Mouse (Mus musculus): ENCODE results near the gene Inafm1.
"Not testable (repeated sequence)": the region's sequence is repeated elsewhere in the genome, so short reads cannot be mapped to it uniquely, and the experiment has no call there.

The Inafm1 gene

GRCm38 (mm10) chr7:16297616-16298015 is 24.2 kb upstream of the Inafm1 start:
- no peak for DNase-seq (ENCODE audit: low read depth, low spot score)

DNA sequence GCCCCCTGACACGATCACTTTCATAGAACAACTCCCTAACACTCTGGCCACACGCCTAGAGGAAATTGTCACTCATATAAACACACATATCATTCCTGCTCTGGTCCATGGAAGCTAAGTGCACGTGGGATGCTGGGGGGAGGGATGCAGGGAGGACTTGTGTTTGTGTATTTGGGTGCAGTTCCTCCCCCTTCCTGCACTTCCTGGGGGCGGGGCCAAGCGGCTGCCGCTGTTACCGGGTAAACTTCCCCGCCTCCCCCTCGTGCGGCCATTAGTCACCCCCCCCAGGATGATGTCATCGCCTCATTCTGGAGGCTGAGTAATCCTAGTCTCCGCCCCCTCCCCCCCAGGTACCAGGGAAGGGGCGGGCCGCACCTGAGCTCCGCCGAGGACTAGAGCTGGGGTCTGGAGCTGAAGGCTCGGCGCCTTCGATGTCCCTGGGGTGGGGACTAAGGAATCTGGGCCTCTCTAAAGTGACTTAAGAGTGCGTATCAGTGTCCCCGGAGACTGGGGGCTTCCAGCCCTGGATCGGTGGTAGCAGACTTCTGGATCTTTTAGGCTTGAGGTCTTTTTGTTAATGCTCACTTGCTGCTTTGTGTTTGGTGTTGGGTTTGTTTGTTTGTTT is 23.5 kb upstream of the Inafm1 start:
- peak; percentile 89 for DNase-seq (ENCODE audit: low read depth, low spot score)

GRCm38 (mm10) chr7:16296146-16296545 is 22.7 kb upstream of the Inafm1 start:
- no peak for DNase-seq (ENCODE audit: low read depth, low spot score)

DNA sequence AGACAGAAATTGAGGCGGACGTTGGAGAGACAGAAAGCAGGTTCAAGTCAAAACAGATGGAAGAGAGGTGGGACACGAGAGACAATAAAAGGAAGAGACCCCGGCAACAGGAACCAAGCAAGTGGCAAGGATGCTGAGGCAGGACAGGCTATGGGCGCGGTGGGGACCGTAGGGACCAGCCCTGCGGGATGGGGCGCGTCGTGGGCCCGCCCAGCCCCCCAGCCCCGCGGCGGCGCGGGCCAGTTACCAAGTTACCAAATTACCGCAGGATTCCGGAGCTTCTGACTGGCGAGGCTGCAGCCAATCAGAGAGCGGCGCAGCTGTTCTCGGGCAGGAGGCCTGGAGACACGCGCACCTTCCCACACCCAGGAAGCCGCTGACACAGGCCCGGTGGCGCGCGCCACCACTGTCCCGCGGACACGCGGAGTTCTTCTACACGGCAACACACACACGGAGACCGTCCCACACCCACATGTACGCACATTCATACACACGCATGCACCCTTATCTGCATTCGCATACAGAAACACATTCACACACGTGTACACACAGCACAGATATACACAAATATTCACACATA is 22.0 kb upstream of the Inafm1 start:
- DNase-seq (ENCODE audit: low read depth, low spot score), result peak; percentile 91

GRCm38 (mm10) chr7:16294837-16295236 is 21.4 kb upstream of the Inafm1 start:
- peak; percentile 95 for DNase-seq (ENCODE audit: low read depth, low spot score)

GRCm38 (mm10) chr7:16294346-16294745 is 20.9 kb upstream of the Inafm1 start:
- no peak for DNase-seq (ENCODE audit: low read depth, low spot score)

GRCm38 (mm10) chr7:16287791-16288190 is 14.4 kb upstream of the Inafm1 start:
- no peak for DNase-seq (ENCODE audit: low read depth, low spot score)

GRCm38 (mm10) chr7:16287016-16287415 is 13.6 kb upstream of the Inafm1 start:
- no peak for DNase-seq (ENCODE audit: low read depth, low spot score)

DNA sequence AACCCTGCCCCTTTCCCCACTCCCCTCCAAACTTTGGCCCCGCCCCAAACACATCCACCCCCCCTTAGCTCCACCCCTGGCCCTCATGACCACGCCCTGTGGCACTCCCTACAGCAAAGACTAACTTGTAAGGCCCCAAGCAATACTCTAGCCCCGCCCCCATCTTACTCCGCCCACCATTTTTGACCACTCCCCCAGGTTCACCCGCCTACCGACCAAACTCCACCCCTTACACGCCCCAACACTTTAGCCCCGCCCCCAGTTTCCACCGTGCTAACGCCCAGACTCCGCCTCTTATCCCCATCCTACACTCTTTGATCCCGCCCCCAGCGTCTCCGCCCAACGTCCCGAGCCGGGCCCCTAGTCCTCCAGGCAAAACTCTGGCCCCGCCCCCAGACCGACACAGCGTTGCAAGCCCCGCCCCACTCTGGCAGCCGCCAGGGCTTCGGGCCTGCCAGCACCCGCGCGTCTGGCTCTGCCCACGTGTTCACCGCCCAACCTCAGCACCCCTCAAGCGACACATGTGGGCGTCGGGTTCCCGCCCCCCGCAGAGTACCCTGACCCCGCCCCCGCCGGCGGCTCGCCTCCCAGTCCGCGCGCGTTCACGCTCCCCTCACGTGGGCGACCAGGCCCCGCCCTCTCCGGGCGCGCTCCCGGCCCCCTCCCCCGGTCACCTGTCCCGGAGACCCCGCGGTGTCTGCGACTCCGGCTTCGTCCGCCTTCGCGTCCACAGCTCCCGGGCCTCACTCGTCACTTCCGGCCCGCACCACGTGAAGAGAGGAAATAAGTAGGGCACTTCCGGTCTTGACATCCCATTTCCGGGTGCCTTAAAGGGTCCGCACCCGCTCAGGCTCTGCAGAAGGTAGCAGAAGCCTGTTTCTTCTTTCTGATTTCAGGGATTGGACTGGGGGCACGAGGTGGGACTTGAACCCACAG is 12.9 kb upstream of the Inafm1 start, which contains the start of gene Ccdc9:
Gene Ccdc9 (minus strand): TSS at position 770 of the 936 bp plus-strand sequence.
- peak; percentile 99 for DNase-seq (ENCODE audit: low read depth, low spot score)

DNA sequence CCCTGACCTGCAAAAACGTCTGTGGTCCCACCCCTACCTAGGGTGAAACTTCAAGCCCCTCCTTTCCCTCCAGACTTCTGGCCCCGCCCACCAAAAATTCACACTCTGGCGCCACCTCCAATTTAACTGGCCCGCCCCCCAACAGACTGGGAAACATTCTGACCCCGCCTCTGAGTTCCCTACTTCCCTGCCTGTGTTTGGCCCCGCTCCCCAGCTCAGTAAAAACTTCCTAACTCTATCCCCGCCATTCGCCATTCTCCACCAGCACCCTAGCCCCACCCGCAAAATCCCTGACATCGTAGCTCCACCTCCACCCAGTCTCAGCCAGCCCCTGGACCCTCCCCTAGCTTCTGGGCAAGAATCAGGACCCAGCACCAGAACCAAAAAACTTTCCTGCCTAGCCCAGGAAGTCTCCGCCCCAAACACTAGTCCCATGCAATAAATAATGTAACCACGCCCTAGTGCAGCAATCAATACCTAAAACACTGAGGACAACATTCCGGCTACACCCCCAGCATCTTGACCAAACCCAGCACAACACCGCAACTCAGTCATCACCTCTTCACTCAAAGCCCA is 12.1 kb upstream of the Inafm1 start:
- no peak for DNase-seq (ENCODE audit: low read depth, low spot score)

DNA sequence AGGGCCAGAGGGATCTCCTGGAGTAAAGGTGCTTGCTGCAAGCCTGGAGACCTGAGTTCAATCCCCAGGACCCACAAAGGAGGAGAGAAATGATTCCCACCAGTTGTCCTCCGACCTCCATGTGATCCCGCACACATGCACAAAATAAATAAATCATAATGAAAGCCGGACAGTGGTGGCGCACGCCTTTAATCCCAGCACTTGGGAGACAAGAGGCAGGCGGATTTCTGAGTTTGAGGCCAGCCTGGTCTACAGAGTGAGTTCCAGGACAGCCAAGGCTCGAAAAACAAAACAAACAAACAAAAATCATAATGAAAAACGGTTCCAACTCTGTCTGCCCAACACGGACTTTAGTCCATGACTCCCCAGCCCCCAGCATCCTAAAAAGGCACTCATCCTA is 11.5 kb upstream of the Inafm1 start:
- DNase-seq (ENCODE audit: low read depth, low spot score), result no peak

DNA sequence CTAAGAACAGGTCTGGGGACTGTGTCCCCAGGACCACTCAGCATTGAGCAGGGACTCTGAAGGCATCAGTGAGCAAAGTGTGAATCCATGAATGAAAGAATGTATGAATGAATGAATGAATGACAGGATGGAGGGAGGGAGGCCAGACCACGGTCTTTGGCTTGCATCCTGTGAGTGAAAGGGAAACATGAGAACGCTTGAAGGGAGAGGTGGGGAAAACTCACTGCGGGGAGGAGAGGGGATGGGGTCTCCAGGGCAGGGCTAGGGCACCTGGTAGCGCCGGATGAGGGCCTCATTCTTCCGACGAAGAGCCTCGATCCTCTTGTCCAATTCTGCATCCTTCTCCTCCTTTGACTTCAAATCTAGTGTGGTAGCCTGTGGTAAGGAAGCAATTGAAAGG is 10.6 kb upstream of the Inafm1 start:
- DNase-seq (ENCODE audit: low read depth, low spot score), result no peak

DNA sequence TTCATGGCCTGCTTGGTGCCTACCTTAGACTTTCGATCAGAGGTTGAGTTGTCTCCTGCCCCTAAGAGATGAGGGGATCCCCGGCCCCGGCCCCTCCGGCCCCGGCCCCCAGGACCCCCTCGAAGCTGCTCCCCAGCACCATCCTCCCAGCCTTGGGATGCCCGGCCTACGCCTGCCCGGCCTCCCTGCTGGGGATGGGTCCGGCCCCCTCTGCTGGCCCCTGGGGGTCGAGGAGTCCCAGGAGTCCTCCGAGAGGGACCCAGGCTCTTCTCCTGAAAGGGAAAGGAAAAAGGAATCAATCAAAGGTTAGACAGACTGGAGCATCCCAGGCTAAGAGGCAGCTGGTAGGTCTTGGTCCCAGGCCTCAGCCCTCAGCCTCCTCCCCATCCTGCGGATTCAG is 8.9 kb upstream of the Inafm1 start:
- DNase-seq (ENCODE audit: low read depth, low spot score), result no peak

- no peak for DNase-seq (ENCODE audit: low read depth, low spot score)
These were observed 7.3 kb upstream of the Inafm1 start for GRCm38 (mm10) chr7:16280721-16281120.

- no peak for DNase-seq (ENCODE audit: low read depth, low spot score)
These were observed 1.8 kb upstream of the Inafm1 start for GRCm38 (mm10) chr7:16274922-16275890.

GRCm38 (mm10) chr7:16273766-16274140 is 336 bp upstream of the Inafm1 start:
- DNase-seq (ENCODE audit: low read depth, low spot score), result no peak

- DNase-seq (ENCODE audit: low read depth, low spot score), result no peak
These were observed 736 bp downstream of the Inafm1 start for GRCm38 (mm10) chr7:16272681-16273080.

DNA sequence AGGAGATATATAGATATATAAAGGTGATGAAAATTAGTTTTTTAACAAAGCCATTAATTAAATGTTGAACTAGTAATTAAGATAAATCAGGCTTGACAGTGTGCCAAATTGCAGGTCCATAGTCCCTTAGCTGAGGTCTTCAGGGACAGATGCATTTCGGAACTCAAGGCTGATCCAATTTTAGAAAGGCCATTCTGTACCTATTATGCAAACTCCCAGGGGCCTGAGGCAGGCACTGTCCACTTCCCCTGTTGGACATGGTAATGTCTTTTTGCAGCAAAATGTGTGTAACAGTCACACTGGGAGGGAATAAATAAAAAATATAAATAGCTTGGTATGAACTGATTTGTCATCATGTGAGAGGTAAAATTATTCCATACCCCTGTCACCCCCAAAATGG is 2.3 kb downstream of the Inafm1 start:
- no peak for DNase-seq (ENCODE audit: low read depth, low spot score)

DNA sequence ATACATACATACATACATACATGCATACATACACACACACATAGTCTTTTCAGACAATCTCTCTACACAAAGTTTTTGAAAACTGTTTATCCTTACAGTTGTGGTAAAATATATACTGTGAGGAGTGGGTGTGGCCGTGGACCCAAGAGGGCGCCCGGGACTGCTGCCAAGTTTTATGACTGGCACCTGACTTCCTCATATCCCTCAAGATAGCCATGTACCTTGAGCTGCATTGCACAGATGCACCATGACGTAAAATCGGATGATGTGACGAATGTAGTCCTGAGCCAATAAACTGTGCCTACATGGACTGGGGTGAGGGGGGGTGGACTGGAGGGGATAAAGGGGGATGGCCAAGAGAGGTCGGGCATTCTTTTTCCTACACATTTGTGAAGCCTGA is 6.8 kb downstream of the Inafm1 start:
- DNase-seq (ENCODE audit: low read depth, low spot score), result not testable (repeated sequence)

DNA sequence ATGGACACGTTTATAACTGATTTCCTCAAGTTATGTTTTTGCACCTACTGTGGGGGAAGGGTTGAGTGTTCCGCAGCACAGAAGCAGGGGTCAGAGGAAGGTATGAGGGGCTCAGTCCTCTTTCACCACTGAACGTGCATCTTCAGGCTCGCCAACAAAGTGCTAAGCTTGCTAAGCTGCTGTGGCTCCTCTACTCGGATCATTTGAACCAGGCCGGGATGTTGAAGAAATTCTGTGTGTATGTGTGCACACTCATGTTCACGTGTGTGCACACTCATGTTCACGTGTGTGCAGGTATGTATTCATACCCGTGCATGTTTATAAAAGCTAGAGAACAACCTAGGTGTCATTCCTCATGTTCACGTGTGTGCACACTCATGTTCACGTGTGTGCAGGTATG is 7.6 kb downstream of the Inafm1 start:
- no peak for DNase-seq (ENCODE audit: low read depth, low spot score)

- no peak for DNase-seq (ENCODE audit: low read depth, low spot score)
These were observed 9.6 kb downstream of the Inafm1 start for GRCm38 (mm10) chr7:16263843-16264242.

All from skeletal muscle tissue, adult 2 months (tissue).